Mouse (Mus musculus): Measurements from ENCODE around the gene Zbtb8os. TPM values are rescaled to one million over a fixed set of nuclear protein-coding genes. Genes with fewer than 3 reads are reported as not detected.

Gene Zbtb8os
- polyA plus RNA-seq, 1 experiment: 20.7 TPM

GRCm38 (mm10) chr4:129362771-129363170 lies 27.3 kb downstream of the Zbtb8os start:
- no peaks in the 10 kb centered on the region for H3K36me3 ChIP-seq (ENCODE audit: control insufficient read depth, insufficient read depth, low read length)
- no peak overlapping the region for H3K4me3 ChIP-seq (ENCODE audit: control insufficient read depth, low read depth, low read length)
- no peak for TF ChIP-seq CTCF (IDR thresholded peaks at IDR 0.05; ENCODE audit: control insufficient read depth, insufficient read depth, insufficient replicate concordance, low read depth, low read length)
- no peaks in the 10 kb centered on the region for H3K27me3 ChIP-seq (ENCODE audit: control insufficient read depth, insufficient read depth, low read length)
- H3K27ac ChIP-seq (ENCODE audit: control insufficient read depth, insufficient read depth, low read depth, low read length): no peak overlapping the region
- no peaks in the 10 kb centered on the region; the same call in 1 of the 2 replicates for H3K4me1 ChIP-seq (ENCODE audit: control insufficient read depth, insufficient read depth, low read length)

GRCm38 (mm10) chr4:129363463-129363862 lies 28.0 kb downstream of the Zbtb8os start:
- Histone ChIP-seq H3K27me3 (ENCODE audit: control insufficient read depth, insufficient read depth, low read length) (no peaks in the 10 kb centered on the region), H3K36me3 (ENCODE audit: control insufficient read depth, insufficient read depth, low read length) (no peaks in the 10 kb centered on the region), H3K4me3 (ENCODE audit: control insufficient read depth, low read depth, low read length) (no peak overlapping the region), H3K4me1 (ENCODE audit: control insufficient read depth, insufficient read depth, low read length) (no peaks in the 10 kb centered on the region; the same call in 1 of the 2 replicates), H3K27ac (ENCODE audit: control insufficient read depth, insufficient read depth, low read depth, low read length) (no peak overlapping the region; the same call in none of the 2 replicates)
- TF ChIP-seq POLR2A (IDR thresholded peaks at IDR 0.05; ENCODE audit: control insufficient read depth, low read depth, low read length) (no peak), CTCF (IDR thresholded peaks at IDR 0.05; ENCODE audit: control insufficient read depth, insufficient read depth, insufficient replicate concordance, low read depth, low read length) (no peak)

- no peak for TF ChIP-seq CTCF (IDR thresholded peaks at IDR 0.05; ENCODE audit: control insufficient read depth, insufficient read depth, insufficient replicate concordance, low read depth, low read length)
- H3K27me3 ChIP-seq (ENCODE audit: control insufficient read depth, insufficient read depth, low read length): no peaks in the 10 kb centered on the region
- no peak overlapping the region for H3K27ac ChIP-seq (ENCODE audit: control insufficient read depth, insufficient read depth, low read depth, low read length)
- H3K4me3 ChIP-seq (ENCODE audit: control insufficient read depth, low read depth, low read length): no peak overlapping the region
- no peaks in the 10 kb centered on the region for H3K36me3 ChIP-seq (ENCODE audit: control insufficient read depth, insufficient read depth, low read length)
- no peaks in the 10 kb centered on the region; the same call in 1 of the 2 replicates for H3K4me1 ChIP-seq (ENCODE audit: control insufficient read depth, insufficient read depth, low read length)
Observed at GRCm38 (mm10) chr4:129364379-129364778, 28.9 kb downstream of the Zbtb8os start.

- TF ChIP-seq POLR2A (IDR thresholded peaks at IDR 0.05; ENCODE audit: control insufficient read depth, low read depth, low read length) (no peak), CTCF (IDR thresholded peaks at IDR 0.05; ENCODE audit: control insufficient read depth, insufficient read depth, insufficient replicate concordance, low read depth, low read length) (no peak)
- Histone ChIP-seq H3K27ac (ENCODE audit: control insufficient read depth, insufficient read depth, low read depth, low read length) (no peak overlapping the region), H3K36me3 (ENCODE audit: control insufficient read depth, insufficient read depth, low read length) (no peaks in the 10 kb centered on the region), H3K27me3 (ENCODE audit: control insufficient read depth, insufficient read depth, low read length) (no peaks in the 10 kb centered on the region), H3K4me1 (ENCODE audit: control insufficient read depth, insufficient read depth, low read length) (no peaks in the 10 kb centered on the region; the same call in 1 of the 2 replicates), H3K4me3 (ENCODE audit: control insufficient read depth, low read depth, low read length) (no peak overlapping the region)
Observed at GRCm38 (mm10) chr4:129365224-129365623, 29.7 kb downstream of the Zbtb8os start.

GRCm38 (mm10) chr4:129371391-129371790 lies 35.9 kb downstream of the Zbtb8os start:
- no peaks in the 10 kb centered on the region for H3K4me1 ChIP-seq (ENCODE audit: control insufficient read depth, insufficient read depth, low read length)
- no peak for TF ChIP-seq POLR2A (IDR thresholded peaks at IDR 0.05; ENCODE audit: control insufficient read depth, low read depth, low read length)
- no peak for TF ChIP-seq CTCF (IDR thresholded peaks at IDR 0.05; ENCODE audit: control insufficient read depth, insufficient read depth, insufficient replicate concordance, low read depth, low read length)

GRCm38 (mm10) chr4:129373202-129373976 lies 37.9 kb downstream of the Zbtb8os start:
- no peaks in the 10 kb centered on the region for H3K27me3 ChIP-seq (ENCODE audit: control insufficient read depth, insufficient read depth, low read length)
- no peak overlapping the region for H3K27ac ChIP-seq (ENCODE audit: control insufficient read depth, insufficient read depth, low read depth, low read length)
- H3K36me3 ChIP-seq (ENCODE audit: control insufficient read depth, insufficient read depth, low read length): no peaks in the 10 kb centered on the region
- H3K4me1 ChIP-seq (ENCODE audit: control insufficient read depth, insufficient read depth, low read length): peaks cover 4% of the 10 kb centered on the region
- H3K4me3 ChIP-seq (ENCODE audit: control insufficient read depth, low read depth, low read length): no peak overlapping the region
- no peak for TF ChIP-seq CTCF (IDR thresholded peaks at IDR 0.05; ENCODE audit: control insufficient read depth, insufficient read depth, insufficient replicate concordance, low read depth, low read length)
- no peak for TF ChIP-seq POLR2A (IDR thresholded peaks at IDR 0.05; ENCODE audit: control insufficient read depth, low read depth, low read length)

More at GRCm38 (mm10) chr4:129371391-129371790, 35.9 kb downstream of the Zbtb8os start:
- H3K27ac ChIP-seq (ENCODE audit: control insufficient read depth, insufficient read depth, low read depth, low read length): no peak overlapping the region
- no peak overlapping the region for H3K4me3 ChIP-seq (ENCODE audit: control insufficient read depth, low read depth, low read length)
- H3K36me3 ChIP-seq (ENCODE audit: control insufficient read depth, insufficient read depth, low read length): no peaks in the 10 kb centered on the region
- no peaks in the 10 kb centered on the region for H3K27me3 ChIP-seq (ENCODE audit: control insufficient read depth, insufficient read depth, low read length)

- Histone ChIP-seq H3K27ac (ENCODE audit: control insufficient read depth, insufficient read depth, low read depth, low read length) (no peak overlapping the region), H3K27me3 (ENCODE audit: control insufficient read depth, insufficient read depth, low read length) (no peaks in the 10 kb centered on the region), H3K4me3 (ENCODE audit: control insufficient read depth, low read depth, low read length) (no peak overlapping the region), H3K36me3 (ENCODE audit: control insufficient read depth, insufficient read depth, low read length) (no peaks in the 10 kb centered on the region), H3K4me1 (ENCODE audit: control insufficient read depth, insufficient read depth, low read length) (peaks cover 4% of the 10 kb centered on the region)
- TF ChIP-seq CTCF (IDR thresholded peaks at IDR 0.05; ENCODE audit: control insufficient read depth, insufficient read depth, insufficient replicate concordance, low read depth, low read length) (no peak), POLR2A (IDR thresholded peaks at IDR 0.05; ENCODE audit: control insufficient read depth, low read depth, low read length) (no peak)
Observed at GRCm38 (mm10) chr4:129374219-129374755, 38.8 kb downstream of the Zbtb8os start.
